Mouse (Mus musculus) myocyte (in vitro differentiated cells): ENCODE measurements around the gene Ppp1r8. TPM values are rescaled to one million over a fixed set of nuclear protein-coding genes. Genes with fewer than 3 reads are reported as not detected.

ENCODE experiments used
- H3K27me3 ChIP-seq: one replicate; pipeline ENCODE4 v1.6.1; 2011; ENCODE audit not compliant: control insufficient read depth, insufficient read depth, insufficient read length
- H3K36me3 ChIP-seq: one replicate; pipeline ENCODE4 v1.6.1; 2011; ENCODE audit not compliant: control insufficient read depth, insufficient read depth
- H3K4me2 ChIP-seq: one replicate; pipeline ENCODE4 v1.6.1; 2011; ENCODE audit warnings: low read depth, control low read depth
- H3K4me3 ChIP-seq: one replicate; pipeline ENCODE4 v1.5.1; 2011; ENCODE audit warnings: mild to moderate bottlenecking, control low read depth, moderate library complexity
- H3K79me2 ChIP-seq: one replicate; pipeline ENCODE4 v1.6.1; 2011; ENCODE audit not compliant: control insufficient read depth, insufficient read depth
- H3ac ChIP-seq: one replicate; pipeline ENCODE4 v1.6.1; 2011; ENCODE audit not compliant: control insufficient read depth, insufficient read length
- CEBPB ChIP-seq: IDR thresholded peaks from 2 replicates; pipeline ENCODE4 v1.6.1; 2011; ENCODE audit warnings: mild to moderate bottlenecking, moderate library complexity; ENCODE audit not compliant: poor library complexity, insufficient read depth, severe bottlenecking
- E2F4 ChIP-seq: IDR thresholded peaks from one replicate; pipeline ENCODE4 v1.6.1; 2011; ENCODE audit warnings: mild to moderate bottlenecking, control low read depth, moderate library complexity; ENCODE audit not compliant: insufficient read depth
- MAX ChIP-seq: IDR thresholded peaks from one replicate; pipeline ENCODE4 v1.6.1; 2011; ENCODE audit warnings: low read depth, mild to moderate bottlenecking, control low read depth
- MYOD1 ChIP-seq, 3 experiments: IDR thresholded peaks; one replicate each; pipeline ENCODE4 v1.6.1; 2011; ENCODE audit warnings: control low read depth in 2 of 3, low read depth in 2 of 3, mild to moderate bottlenecking in 2 of 3, moderate library complexity in 1 of 3; ENCODE audit not compliant: insufficient read length in 2 of 3, control insufficient read depth in 1 of 3
- MYOG ChIP-seq, 3 experiments: IDR thresholded peaks; one replicate each; pipeline ENCODE4 v1.6.1; 2011; ENCODE audit warnings: control low read depth in 2 of 3, low read depth in 2 of 3, mild to moderate bottlenecking in 2 of 3; ENCODE audit not compliant: insufficient read length in 2 of 3, control insufficient read depth in 1 of 3, insufficient read depth in 1 of 3
- POLR2A ChIP-seq: IDR thresholded peaks from one replicate; pipeline ENCODE4 v1.6.1; 2011; ENCODE audit warnings: low read depth, mild to moderate bottlenecking, control low read depth, moderate library complexity; ENCODE audit not compliant: insufficient read length
- POLR2AphosphoS2 ChIP-seq: IDR thresholded peaks from one replicate; pipeline ENCODE4 v1.6.1; 2011; ENCODE audit warnings: low read depth, control low read depth; ENCODE audit not compliant: insufficient read length
- REST ChIP-seq: IDR thresholded peaks from one replicate; pipeline ENCODE4 v1.6.1; 2011; ENCODE audit warnings: mild to moderate bottlenecking, control low read depth, moderate library complexity; ENCODE audit not compliant: insufficient read depth, insufficient read length
- SRF ChIP-seq: IDR thresholded peaks from one replicate; pipeline ENCODE4 v1.6.1; 2011; ENCODE audit warnings: low read depth; ENCODE audit not compliant: control insufficient read depth, insufficient read length
- TCF12 ChIP-seq: IDR thresholded peaks from one replicate; pipeline ENCODE4 v1.6.1; 2011; ENCODE audit warnings: mild to moderate bottlenecking, control low read depth; ENCODE audit not compliant: poor library complexity, insufficient read depth, severe bottlenecking
- TCF3 ChIP-seq: IDR thresholded peaks from one replicate; pipeline ENCODE4 v1.6.1; 2011; ENCODE audit warnings: low read depth, control low read depth; ENCODE audit not compliant: insufficient read length
- USF1 ChIP-seq: IDR thresholded peaks from one replicate; pipeline ENCODE4 v1.6.1; 2011; ENCODE audit warnings: low read depth, mild to moderate bottlenecking, control low read depth, moderate library complexity
- polyA plus RNA-seq: library from polyadenylated mRNA; unstranded; fragments of >200 nt; fragmentation: generic; extraction: Trizol; gene quantifications from one replicate; pipeline ENCODE4 v1.2.1, GENCODE M21; 2012; ENCODE audit warnings: missing spikeins

Gene Ppp1r8
- polyA plus RNA-seq, 1 experiment = 62.4 TPM

DNA sequence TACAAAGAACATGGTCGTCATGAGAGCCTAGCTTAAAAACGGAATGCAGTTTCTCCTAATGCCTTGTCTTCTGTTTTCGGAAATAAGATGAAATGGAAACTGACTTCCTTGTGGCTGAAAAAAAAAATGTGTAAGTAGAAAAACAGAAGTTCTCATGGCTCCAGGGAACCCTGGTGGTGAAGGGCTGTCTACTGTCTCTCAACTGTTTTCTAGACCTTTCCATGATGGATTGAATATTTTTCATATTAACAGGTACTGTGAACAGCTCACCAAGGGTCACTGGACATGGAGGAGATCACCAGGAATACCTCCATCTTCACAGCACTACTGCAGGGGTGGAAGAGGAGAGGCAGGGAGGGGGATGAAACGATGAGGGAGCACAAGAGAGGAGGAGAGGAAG lies 44.9 kb downstream of the Ppp1r8 start:
- Histone ChIP-seq H3ac (no peak overlapping the region), H3K36me3 (no peaks in the 10 kb centered on the region), H3K4me3 (no peak overlapping the region), H3K27me3 (peaks cover 3% of the 10 kb centered on the region), H3K4me2 (no peak overlapping the region), H3K79me2 (no peaks in the 10 kb centered on the region)
- TF ChIP-seq REST = no peak
- TF ChIP-seq POLR2A = no peak

DNA sequence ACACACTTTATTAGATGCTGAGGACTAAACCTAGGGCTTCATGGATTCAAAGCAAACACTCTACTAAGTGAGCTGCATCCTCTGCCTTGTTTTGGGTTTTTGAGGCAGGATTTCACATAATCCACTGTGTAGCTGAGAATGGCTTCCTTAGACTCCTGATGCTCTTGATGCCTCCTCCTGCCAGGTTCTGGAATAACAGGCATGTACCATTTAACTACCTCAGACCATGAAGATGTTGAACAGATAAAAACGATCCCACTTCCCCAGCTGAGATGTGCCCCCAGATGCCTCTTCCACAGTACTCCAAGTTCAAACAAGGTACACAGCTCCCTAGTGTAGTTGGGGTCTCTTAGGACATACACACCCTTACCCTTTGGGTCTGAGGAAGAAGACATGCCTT lies 45.5 kb downstream of the Ppp1r8 start:
- Histone ChIP-seq H3K36me3 (no peaks in the 10 kb centered on the region), H3K4me3 (no peak overlapping the region), H3K4me2 (no peak overlapping the region), H3K79me2 (no peaks in the 10 kb centered on the region), H3K27me3 (peaks cover 9% of the 10 kb centered on the region), H3ac (no peak overlapping the region)
- TF ChIP-seq USF1 (no peak), SRF (no peak), MYOG (IDR thresholded peaks at IDR 0.05; ENCODE audit: control insufficient read depth in 1 of 3, insufficient read depth in 1 of 3, insufficient read length in 2 of 3, low read depth in 2 of 3) (no peak), MYOD1 (IDR thresholded peaks at IDR 0.05; ENCODE audit: control insufficient read depth in 1 of 3, insufficient read length in 2 of 3, low read depth in 2 of 3) (no peak), REST (no peak), POLR2A (no peak), CEBPB (no peak), TCF12 (no peak), MAX (no peak), TCF3 (no peak), E2F4 (no peak), POLR2AphosphoS2 (no peak)

DNA sequence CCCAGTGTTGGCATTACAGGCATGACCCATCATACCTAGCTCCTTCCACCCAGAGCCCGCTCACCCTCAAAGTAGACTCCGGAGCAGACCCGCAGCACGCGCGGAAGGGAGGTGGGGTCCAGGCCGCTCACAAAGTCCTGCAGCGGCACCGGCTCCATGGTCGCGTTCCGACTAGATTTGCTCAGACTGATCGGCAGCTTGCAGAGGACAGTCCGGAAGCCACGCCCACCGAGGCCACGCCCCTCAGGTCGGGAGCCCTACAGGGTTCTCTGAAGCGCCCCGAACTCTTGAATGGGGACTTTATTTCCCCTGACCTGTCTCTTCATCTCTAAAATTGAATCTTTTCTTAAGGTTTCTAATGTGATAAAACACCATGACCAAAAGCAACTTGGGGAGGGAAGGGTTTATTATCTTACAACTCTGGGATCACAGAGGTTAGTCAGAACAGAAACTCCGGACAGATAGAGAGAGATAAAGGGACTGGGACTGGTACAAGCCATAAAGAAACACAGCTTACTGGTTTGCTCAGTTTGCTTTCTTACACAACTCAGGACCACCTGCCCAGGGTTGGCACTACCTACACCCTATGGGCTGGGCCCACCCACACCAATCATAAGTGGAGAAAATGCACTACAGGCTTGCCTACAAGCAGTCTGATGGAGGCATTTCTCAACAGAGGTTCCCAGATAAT lies 46.6 kb downstream of the Ppp1r8 start, which contains the start of gene Themis2:
Themis2 (minus strand) TSS at position 192 of the 691 bp plus-strand sequence.
- Histone ChIP-seq H3K79me2 (no peaks in the 10 kb centered on the region), H3ac (no peak within 1 kb of the TSS), H3K27me3 (peaks cover 9% of the 10 kb centered on the region), H3K36me3 (no peaks in the 10 kb centered on the region), H3K4me2 (no peak within 1 kb of the TSS), H3K4me3 (no peak within 1 kb of the TSS)
- TF ChIP-seq POLR2A = no peak
- no peak for TF ChIP-seq TCF12
- TF ChIP-seq MYOD1 (IDR thresholded peaks at IDR 0.05; ENCODE audit: control insufficient read depth in 1 of 3, insufficient read length in 2 of 3, low read depth in 2 of 3) = no peak
- no peak for TF ChIP-seq CEBPB
- no peak for TF ChIP-seq SRF
- TF ChIP-seq MAX = no peak
- no peak for TF ChIP-seq E2F4
- no peak for TF ChIP-seq TCF3

DNA sequence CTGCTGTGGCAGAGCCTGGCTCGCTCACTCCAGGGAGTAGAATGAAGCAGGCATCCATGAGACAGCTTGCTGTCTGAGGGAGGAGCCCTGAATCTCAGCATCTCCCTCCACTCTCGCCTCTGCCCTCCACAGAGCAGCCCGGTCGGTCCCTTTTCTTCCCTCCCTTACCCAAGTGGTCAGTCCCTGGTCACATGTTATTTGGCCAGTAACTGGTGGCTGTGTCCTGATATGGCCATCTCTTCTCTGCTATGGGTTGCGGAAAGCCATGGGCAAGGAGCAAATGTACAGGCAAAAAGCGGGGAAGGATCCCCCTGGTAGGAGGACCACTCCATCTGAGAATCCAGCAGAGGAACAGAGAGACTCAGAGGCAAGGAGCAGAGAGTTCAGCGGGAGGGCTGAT lies 47.8 kb downstream of the Ppp1r8 start:
- no peak for TF ChIP-seq POLR2AphosphoS2
- no peak for TF ChIP-seq SRF
- no peak for TF ChIP-seq MAX
- no peak for TF ChIP-seq POLR2A
- no peak for TF ChIP-seq CEBPB
- TF ChIP-seq E2F4 = no peak
- TF ChIP-seq REST = no peak
- no peak for TF ChIP-seq USF1
- no peak for TF ChIP-seq MYOG (IDR thresholded peaks at IDR 0.05; ENCODE audit: control insufficient read depth in 1 of 3, insufficient read depth in 1 of 3, insufficient read length in 2 of 3, low read depth in 2 of 3)
- no peak for TF ChIP-seq TCF12
- TF ChIP-seq MYOD1 (IDR thresholded peaks at IDR 0.05; ENCODE audit: control insufficient read depth in 1 of 3, insufficient read length in 2 of 3, low read depth in 2 of 3) = no peak
- no peak for TF ChIP-seq TCF3
- H3K4me2 ChIP-seq = no peak overlapping the region
- no peaks in the 10 kb centered on the region for H3K36me3 ChIP-seq
- no peak overlapping the region for H3K4me3 ChIP-seq
- H3ac ChIP-seq = no peak overlapping the region
- H3K79me2 ChIP-seq = no peaks in the 10 kb centered on the region
- H3K27me3 ChIP-seq = peaks cover 9% of the 10 kb centered on the region

DNA sequence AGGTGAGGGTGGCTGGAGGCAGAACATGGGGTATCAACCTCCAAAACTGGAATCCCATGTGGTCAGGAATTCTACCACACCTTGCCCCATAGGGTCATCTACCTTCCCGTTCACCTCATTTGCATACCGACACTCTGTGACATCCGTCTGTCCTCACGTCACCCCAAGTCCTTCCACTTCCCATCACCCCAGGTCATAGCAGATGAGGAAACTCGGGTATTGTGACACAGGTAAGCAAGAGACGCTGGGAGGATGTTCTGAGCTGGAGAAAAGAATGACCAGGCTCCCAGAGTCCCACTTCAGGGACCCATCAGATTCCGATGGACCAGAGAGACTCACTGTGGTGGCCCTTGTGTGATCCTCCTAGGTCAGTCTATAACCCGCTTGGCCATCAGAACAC lies 48.2 kb downstream of the Ppp1r8 start:
- H3K27me3 ChIP-seq = peaks cover 9% of the 10 kb centered on the region
- H3K4me3 ChIP-seq = no peak overlapping the region
- TF ChIP-seq CEBPB (no peak), MYOD1 (IDR thresholded peaks at IDR 0.05; ENCODE audit: control insufficient read depth in 1 of 3, insufficient read length in 2 of 3, low read depth in 2 of 3) (no peak), USF1 (no peak), TCF3 (no peak), MYOG (IDR thresholded peaks at IDR 0.05; ENCODE audit: control insufficient read depth in 1 of 3, insufficient read depth in 1 of 3, insufficient read length in 2 of 3, low read depth in 2 of 3) (no peak), POLR2AphosphoS2 (no peak), MAX (no peak), POLR2A (no peak), SRF (no peak), TCF12 (no peak), E2F4 (no peak), REST (no peak)
- no peak overlapping the region for H3K4me2 ChIP-seq
- no peaks in the 10 kb centered on the region for H3K36me3 ChIP-seq
- no peaks in the 10 kb centered on the region for H3K79me2 ChIP-seq
- H3ac ChIP-seq = no peak overlapping the region
